Mouse (Mus musculus) bone marrow, adult 2 months (tissue): ENCODE measurements around the gene Hbb-bh1.
A peak's percentile ranks its signal among the peaks of the same experiment; 100 is the strongest.

Source experiments
- CTCF ChIP-seq: fragments of 200-500 bp; IDR thresholded peaks from 2 replicates; pipeline ENCODE4 v1.5.1; 2011; ENCODE audit warnings: low read length, control low read depth; ENCODE audit not compliant: control insufficient read depth, insufficient read depth
- POLR2A ChIP-seq: fragments of 200-500 bp; IDR thresholded peaks from 2 replicates; pipeline ENCODE4 v1.6.1; 2011; ENCODE audit warnings: low read depth, mild to moderate bottlenecking, control low read depth, low read length, borderline replicate concordance; ENCODE audit not compliant: control insufficient read depth

- no peak for TF ChIP-seq POLR2A
- peak; percentile 14; the same call in 1 of the 2 replicates for TF ChIP-seq CTCF
Observed at GRCm38 (mm10) chr7:103806856-103807255, 36.1 kb downstream of the Hbb-bh1 start.
